Mouse (Mus musculus): Measurements from ENCODE around the gene Ninj2. TPM values are rescaled to one million over a fixed set of nuclear protein-coding genes. Genes with fewer than 3 reads are reported as not detected.

Ninj2 gene
- polyA plus RNA-seq, 1 experiment from 2014 or later, result not detected

- Histone ChIP-seq H3K36me3 (no peaks in the 10 kb centered on the region), H3K4me3 (no peak overlapping the region), H3K27me3 (ENCODE audit: insufficient read depth, poor library complexity, severe bottlenecking) (no peaks in the 10 kb centered on the region), H3K9me3 (no peaks in the 10 kb centered on the region), H3K4me1 (peaks cover 38% of the 10 kb centered on the region), H3K27ac (peak overlapping the region; percentile 82)
- DNase-seq (ENCODE audit: low spot score), result no peak
- WGBS, result 31% methylated on average over 7 of the region's 7 CpGs
Measured at GRCm38 (mm10) chr6:120114698-120115097, 21.5 kb downstream of the Ninj2 start.

GRCm38 (mm10) chr6:120115443-120115842, 22.3 kb downstream of the Ninj2 start:
- Histone ChIP-seq H3K9me3 (no peaks in the 10 kb centered on the region), H3K4me1 (peaks cover 35% of the 10 kb centered on the region), H3K27me3 (ENCODE audit: insufficient read depth, poor library complexity, severe bottlenecking) (no peaks in the 10 kb centered on the region), H3K4me3 (no peak overlapping the region), H3K27ac (peak overlapping the region; percentile 82; the same call in 1 of the 2 replicates), H3K36me3 (no peaks in the 10 kb centered on the region)
- no peak for DNase-seq (ENCODE audit: low spot score)
- WGBS, result 63% methylated on average over 3 of the region's 3 CpGs

GRCm38 (mm10) chr6:120119824-120120223, 26.7 kb downstream of the Ninj2 start:
- no peaks in the 10 kb centered on the region for H3K9me3 ChIP-seq
- H3K27ac ChIP-seq, result no peak overlapping the region
- no peak overlapping the region for H3K4me3 ChIP-seq
- peaks cover 9% of the 10 kb centered on the region for H3K4me1 ChIP-seq
- 80% methylated on average over 5 of the region's 5 CpGs for WGBS
- H3K27me3 ChIP-seq (ENCODE audit: insufficient read depth, poor library complexity, severe bottlenecking), result no peaks in the 10 kb centered on the region
- no peak for DNase-seq (ENCODE audit: low spot score)
- no peaks in the 10 kb centered on the region for H3K36me3 ChIP-seq

- Histone ChIP-seq H3K36me3 (no peaks in the 10 kb centered on the region), H3K27me3 (ENCODE audit: insufficient read depth, poor library complexity, severe bottlenecking) (no peaks in the 10 kb centered on the region), H3K4me1 (no peaks in the 10 kb centered on the region), H3K9me3 (no peaks in the 10 kb centered on the region), H3K4me3 (no peak overlapping the region), H3K27ac (no peak overlapping the region)
- WGBS, result 92% methylated on average over 7 of the region's 7 CpGs
- no peak for DNase-seq (ENCODE audit: low spot score)
Measured at GRCm38 (mm10) chr6:120124688-120125087, 31.5 kb downstream of the Ninj2 start.

GRCm38 (mm10) chr6:120126456-120126855, 33.3 kb downstream of the Ninj2 start:
- Histone ChIP-seq H3K36me3 (no peaks in the 10 kb centered on the region), H3K4me1 (no peaks in the 10 kb centered on the region), H3K27me3 (ENCODE audit: insufficient read depth, poor library complexity, severe bottlenecking) (no peaks in the 10 kb centered on the region), H3K27ac (no peak overlapping the region), H3K4me3 (no peak overlapping the region), H3K9me3 (no peaks in the 10 kb centered on the region)
- 90% methylated on average over 8 of the region's 8 CpGs for WGBS
- no peak for DNase-seq (ENCODE audit: low spot score)

- Histone ChIP-seq H3K9me3 (no peaks in the 10 kb centered on the region), H3K27me3 (ENCODE audit: insufficient read depth, poor library complexity, severe bottlenecking) (no peaks in the 10 kb centered on the region), H3K27ac (no peak overlapping the region), H3K4me1 (no peaks in the 10 kb centered on the region), H3K36me3 (no peaks in the 10 kb centered on the region), H3K4me3 (no peak overlapping the region)
- 96% methylated on average over 7 of the region's 7 CpGs for WGBS
- DNase-seq (ENCODE audit: low spot score), result no peak
Measured at GRCm38 (mm10) chr6:120127321-120127720, 34.2 kb downstream of the Ninj2 start.

- WGBS, result 82% methylated on average over 4 of the region's 4 CpGs
- Histone ChIP-seq H3K36me3 (no peaks in the 10 kb centered on the region), H3K9me3 (no peaks in the 10 kb centered on the region), H3K4me1 (peaks cover 3% of the 10 kb centered on the region; the same call in 1 of the 2 replicates), H3K27ac (no peak overlapping the region), H3K4me3 (no peak overlapping the region), H3K27me3 (ENCODE audit: insufficient read depth, poor library complexity, severe bottlenecking) (no peaks in the 10 kb centered on the region)
- DNase-seq (ENCODE audit: low spot score), result no peak
Measured at GRCm38 (mm10) chr6:120134748-120135147, 41.6 kb downstream of the Ninj2 start.

GRCm38 (mm10) chr6:120145439-120145838, 52.3 kb downstream of the Ninj2 start:
- WGBS, result 76% methylated on average over 1 of the region's 1 CpGs
- H3K27ac ChIP-seq, result peak overlapping the region; percentile 49; the same call in 1 of the 2 replicates
- no peaks in the 10 kb centered on the region for H3K36me3 ChIP-seq
- H3K9me3 ChIP-seq, result no peaks in the 10 kb centered on the region
- no peaks in the 10 kb centered on the region for H3K27me3 ChIP-seq (ENCODE audit: insufficient read depth, poor library complexity, severe bottlenecking)
- DNase-seq (ENCODE audit: low spot score), result no peak
- peaks cover 50% of the 10 kb centered on the region for H3K4me1 ChIP-seq
- no peak overlapping the region for H3K4me3 ChIP-seq

- no peak for DNase-seq (ENCODE audit: low spot score)
- no peaks in the 10 kb centered on the region for H3K36me3 ChIP-seq
- H3K27me3 ChIP-seq (ENCODE audit: insufficient read depth, poor library complexity, severe bottlenecking), result no peaks in the 10 kb centered on the region
- H3K4me3 ChIP-seq, result no peak overlapping the region
- no peaks in the 10 kb centered on the region for H3K9me3 ChIP-seq
- peak overlapping the region; percentile 49 for H3K27ac ChIP-seq
- H3K4me1 ChIP-seq, result peaks cover 61% of the 10 kb centered on the region
- WGBS, result 47% methylated on average over 10 of the region's 10 CpGs
Measured at GRCm38 (mm10) chr6:120146676-120147075, 53.5 kb downstream of the Ninj2 start.

GRCm38 (mm10) chr6:120147411-120147810, 54.3 kb downstream of the Ninj2 start:
- peaks cover 61% of the 10 kb centered on the region for H3K4me1 ChIP-seq
- WGBS, result 81% methylated on average over 8 of the region's 8 CpGs
- H3K27ac ChIP-seq, result peak overlapping the region; percentile 49

GRCm38 (mm10) chr6:120148716-120149392, 55.7 kb downstream of the Ninj2 start:
- H3K27me3 ChIP-seq (ENCODE audit: insufficient read depth, poor library complexity, severe bottlenecking), result no peaks in the 10 kb centered on the region
- no peaks in the 10 kb centered on the region for H3K36me3 ChIP-seq
- no peak for DNase-seq (ENCODE audit: low spot score)
- H3K27ac ChIP-seq, result peak overlapping the region; percentile 85
- peaks cover 66% of the 10 kb centered on the region for H3K4me1 ChIP-seq
- no peaks in the 10 kb centered on the region for H3K9me3 ChIP-seq
- no peak overlapping the region for H3K4me3 ChIP-seq
- WGBS, result 68% methylated on average over 12 of the region's 12 CpGs

More at GRCm38 (mm10) chr6:120147411-120147810, 54.3 kb downstream of the Ninj2 start:
- no peaks in the 10 kb centered on the region for H3K9me3 ChIP-seq
- H3K27me3 ChIP-seq (ENCODE audit: insufficient read depth, poor library complexity, severe bottlenecking), result no peaks in the 10 kb centered on the region
- H3K36me3 ChIP-seq, result no peaks in the 10 kb centered on the region
- no peak overlapping the region for H3K4me3 ChIP-seq
- no peak for DNase-seq (ENCODE audit: low spot score)

GRCm38 (mm10) chr6:120149458-120150120, 56.4 kb downstream of the Ninj2 start:
- Histone ChIP-seq H3K27ac (peak overlapping the region; percentile 85), H3K27me3 (ENCODE audit: insufficient read depth, poor library complexity, severe bottlenecking) (no peaks in the 10 kb centered on the region), H3K4me3 (no peak overlapping the region), H3K36me3 (no peaks in the 10 kb centered on the region), H3K9me3 (no peaks in the 10 kb centered on the region), H3K4me1 (peaks cover 66% of the 10 kb centered on the region)
- 53% methylated on average over 12 of the region's 12 CpGs for WGBS
- DNase-seq (ENCODE audit: low spot score), result no peak

- DNase-seq (ENCODE audit: low spot score), result peak; percentile 91
- Histone ChIP-seq H3K9me3 (no peaks in the 10 kb centered on the region), H3K4me1 (peaks cover 64% of the 10 kb centered on the region), H3K4me3 (no peak overlapping the region), H3K27ac (peak overlapping the region; percentile 85), H3K36me3 (no peaks in the 10 kb centered on the region), H3K27me3 (ENCODE audit: insufficient read depth, poor library complexity, severe bottlenecking) (no peaks in the 10 kb centered on the region)
- 31% methylated on average over 3 of the region's 3 CpGs for WGBS
Measured at GRCm38 (mm10) chr6:120150206-120150605, 57.1 kb downstream of the Ninj2 start.
